Mouse (Mus musculus) stomach, embryonic 14.5 days (tissue): ENCODE measurements around the gene Rnd3. TPM values are rescaled to one million over a fixed set of nuclear protein-coding genes. Genes with fewer than 3 reads are reported as not detected.
A peak's percentile ranks its signal among the peaks of the same experiment; 100 is the strongest.

Source experiments
- ATAC-seq: fragments of 200-750 bp; cut with Nextera tagmentation; 2 replicates; pipeline ENCODE4 v1.8.0; 2017; ENCODE audit warnings: low read depth, moderate TSS enrichment; ENCODE audit not compliant: insufficient number of reproducible peaks, insufficient read depth, low FRiP score
- H3K27ac ChIP-seq: fragments of 300-500 bp; sonication (generic); 2 replicates; pipeline ENCODE4 v1.5.1; 2014; ENCODE audit warnings: mild to moderate bottlenecking, low read length, moderate library complexity, mixed read lengths
- H3K27me3 ChIP-seq: fragments of 300-500 bp; sonication (generic); 2 replicates; pipeline ENCODE4 v1.6.1; 2014; ENCODE audit warnings: low read length, control low read depth, mixed read lengths; ENCODE audit not compliant: control insufficient read depth, insufficient read depth
- H3K36me3 ChIP-seq: fragments of 300-500 bp; sonication (generic); 2 replicates; pipeline ENCODE4 v1.6.1; 2014; ENCODE audit warnings: mild to moderate bottlenecking, control low read depth, low read length, moderate library complexity, mixed read lengths; ENCODE audit not compliant: control insufficient read depth, insufficient read depth
- H3K4me1 ChIP-seq: fragments of 300-500 bp; sonication (generic); 2 replicates; pipeline ENCODE4 v1.6.1; 2014; ENCODE audit warnings: low read length, control low read depth, mixed read lengths; ENCODE audit not compliant: control insufficient read depth, insufficient read depth
- H3K4me2 ChIP-seq: fragments of 300-500 bp; sonication (generic); replicated peaks from 2 replicates; pipeline ENCODE4 v1.6.1; 2014; ENCODE audit warnings: low read depth, low read length, control low read depth
- H3K4me3 ChIP-seq: fragments of 300-500 bp; sonication (generic); 2 replicates; pipeline ENCODE4 v1.5.1; 2014; ENCODE audit warnings: low read depth, low read length, control low read depth
- H3K9ac ChIP-seq: fragments of 300-500 bp; sonication (generic); replicated peaks from 2 replicates; pipeline ENCODE4 v1.6.1; 2014; ENCODE audit warnings: low read depth, mild to moderate bottlenecking, control low read depth, low read length, moderate library complexity, mixed read lengths
- H3K9me3 ChIP-seq: fragments of 300-500 bp; sonication (generic); 2 replicates; pipeline ENCODE4 v1.6.1; 2016; ENCODE audit warnings: low read depth, low read length, control low read depth; ENCODE audit not compliant: control insufficient read depth
- WGBS: fragments of 180-500 bp; shearing (Covaris S2); extraction: QIAGEN DNeasy Blood & Tissue Kit; methylation state at CpG from one replicate; pipeline ENCODE4 v1.1.7; 2014; 5-methylcytosine and 5-hydroxymethylcytosine counted together
- polyA plus RNA-seq: library from polyadenylated mRNA; unstranded; fragments of >200 nt; fragmentation: Nextera tagmentation; extraction: Ambion mirVana; gene quantifications from 2 replicates; pipeline ENCODE4 v1.2.1, GENCODE M21; 2014

Rnd3 gene
- polyA plus RNA-seq, 1 experiment from 2014 or later, result 97.3 TPM

- Histone ChIP-seq H3K4me3 (no peak overlapping the region), H3K4me2 (no peak overlapping the region), H3K36me3 (no peaks in the 10 kb centered on the region), H3K9ac (no peak overlapping the region), H3K27me3 (no peaks in the 10 kb centered on the region), H3K27ac (no peak overlapping the region), H3K9me3 (no peaks in the 10 kb centered on the region), H3K4me1 (0 out of 2 replicates have a peak, but pooled peaks cover 4% of the 10 kb centered on the region)
- peak; percentile 58; the same call in 1 of the 2 replicates for ATAC-seq
- 31% methylated on average over 4 of the region's 4 CpGs for WGBS
Observed at GRCm38 (mm10) chr2:51101187-51101586, 47.7 kb downstream of the Rnd3 start.

DNA sequence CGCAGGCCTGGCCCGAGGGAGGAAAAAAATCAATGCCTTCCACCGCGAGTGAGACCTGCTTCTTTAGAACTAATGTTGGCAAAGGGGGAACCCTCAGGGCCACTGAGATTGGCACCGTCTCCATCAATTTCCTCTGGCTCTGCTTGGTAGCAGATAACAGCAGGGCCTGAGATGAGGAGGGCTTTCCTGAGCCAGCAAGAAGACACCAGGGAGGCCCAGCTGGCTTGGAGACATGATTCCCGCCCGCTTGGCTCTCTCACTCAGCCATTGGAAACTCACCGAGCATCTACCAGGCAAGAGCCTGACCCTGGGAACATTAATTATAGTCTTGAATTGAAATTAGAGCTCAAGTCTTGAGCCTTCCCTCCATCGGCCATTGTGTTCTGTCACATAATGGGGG lies 48.9 kb downstream of the Rnd3 start:
- no peak for ATAC-seq
- no peaks in the 10 kb centered on the region for H3K36me3 ChIP-seq
- H3K4me1 ChIP-seq, result 0 out of 2 replicates have a peak, but pooled peaks cover 4% of the 10 kb centered on the region
- H3K4me3 ChIP-seq, result no peak overlapping the region
- no peaks in the 10 kb centered on the region for H3K9me3 ChIP-seq
- H3K27me3 ChIP-seq, result no peaks in the 10 kb centered on the region
- no peak overlapping the region for H3K27ac ChIP-seq
- H3K4me2 ChIP-seq, result no peak overlapping the region
- H3K9ac ChIP-seq, result no peak overlapping the region
- 59% methylated on average over 9 of the region's 9 CpGs for WGBS

DNA sequence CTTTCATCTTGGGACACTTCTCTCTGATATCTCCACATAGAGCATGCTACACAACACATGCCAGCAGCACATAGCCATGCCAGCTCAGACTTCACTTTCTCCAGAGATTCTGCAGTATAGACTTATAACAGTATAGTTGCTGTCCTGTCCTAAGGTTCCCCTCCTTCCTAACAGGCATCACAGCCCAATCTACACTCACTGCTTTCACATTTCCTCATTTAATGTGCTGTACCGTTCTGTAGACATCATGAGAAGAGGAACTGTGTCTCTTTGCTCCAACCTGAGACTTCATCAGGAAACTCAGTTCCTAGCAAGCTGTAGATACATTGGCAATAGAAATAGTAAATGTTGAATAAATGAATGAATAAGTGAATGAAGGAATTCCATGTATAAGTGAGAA lies 49.7 kb downstream of the Rnd3 start:
- no peaks in the 10 kb centered on the region for H3K9me3 ChIP-seq
- no peak overlapping the region for H3K9ac ChIP-seq
- H3K4me1 ChIP-seq, result 0 out of 2 replicates have a peak, but pooled peaks cover 4% of the 10 kb centered on the region
- no peak overlapping the region for H3K27ac ChIP-seq
- H3K36me3 ChIP-seq, result no peaks in the 10 kb centered on the region
- H3K4me3 ChIP-seq, result no peak overlapping the region
- WGBS, result 77% methylated on average over 1 of the region's 1 CpGs
- no peak overlapping the region for H3K4me2 ChIP-seq
- no peak for ATAC-seq
- no peaks in the 10 kb centered on the region for H3K27me3 ChIP-seq

GRCm38 (mm10) chr2:51090688-51091087 lies 58.2 kb downstream of the Rnd3 start:
- ATAC-seq, result no peak
- Histone ChIP-seq H3K4me3 (no peak overlapping the region), H3K4me1 (peaks cover 3% of the 10 kb centered on the region; the same call in 1 of the 2 replicates), H3K9me3 (no peaks in the 10 kb centered on the region), H3K9ac (no peak overlapping the region), H3K36me3 (no peaks in the 10 kb centered on the region), H3K4me2 (no peak overlapping the region), H3K27ac (no peak overlapping the region), H3K27me3 (no peaks in the 10 kb centered on the region)
- 75% methylated on average over 7 of the region's 7 CpGs for WGBS

GRCm38 (mm10) chr2:51090049-51090448 lies 58.9 kb downstream of the Rnd3 start:
- 40% methylated on average over 8 of the region's 8 CpGs for WGBS
- peaks cover 3% of the 10 kb centered on the region; the same call in 1 of the 2 replicates for H3K4me1 ChIP-seq
- H3K36me3 ChIP-seq, result no peaks in the 10 kb centered on the region
- no peak overlapping the region for H3K4me3 ChIP-seq
- no peak overlapping the region for H3K27ac ChIP-seq
- H3K4me2 ChIP-seq, result no peak overlapping the region
- H3K9me3 ChIP-seq, result no peaks in the 10 kb centered on the region
- no peak for ATAC-seq
- H3K9ac ChIP-seq, result no peak overlapping the region
- H3K27me3 ChIP-seq, result no peaks in the 10 kb centered on the region

- no peaks in the 10 kb centered on the region for H3K9me3 ChIP-seq
- ATAC-seq, result no peak
- no peak overlapping the region for H3K4me2 ChIP-seq
- H3K4me1 ChIP-seq, result peaks cover 3% of the 10 kb centered on the region; the same call in 1 of the 2 replicates
- H3K27ac ChIP-seq, result no peak overlapping the region
- no peak overlapping the region for H3K4me3 ChIP-seq
- no peak overlapping the region for H3K9ac ChIP-seq
- WGBS, result 79% methylated on average over 11 of the region's 11 CpGs
- no peaks in the 10 kb centered on the region for H3K36me3 ChIP-seq
- H3K27me3 ChIP-seq, result no peaks in the 10 kb centered on the region
Observed at GRCm38 (mm10) chr2:51088843-51089573, 59.9 kb downstream of the Rnd3 start.

DNA sequence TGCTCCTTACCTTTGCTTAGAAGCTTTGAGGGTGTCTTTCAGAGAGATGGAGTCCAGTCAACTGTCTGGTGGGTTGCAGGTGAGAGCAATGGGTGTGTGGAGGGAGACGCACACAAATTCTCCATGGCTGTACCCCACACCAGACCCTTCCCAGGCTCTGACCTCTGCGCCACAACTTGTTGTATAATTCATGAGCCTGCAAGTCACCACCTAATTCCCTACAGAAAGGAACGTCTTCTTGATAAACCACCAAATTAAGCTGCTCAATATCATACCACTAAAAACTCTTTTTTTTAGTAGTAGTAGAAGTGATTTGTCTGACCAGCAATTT lies 60.8 kb downstream of the Rnd3 start:
- no peak overlapping the region for H3K4me2 ChIP-seq
- no peaks in the 10 kb centered on the region for H3K36me3 ChIP-seq
- 91% methylated on average over 3 of the region's 3 CpGs for WGBS
- no peak for ATAC-seq
- H3K4me3 ChIP-seq, result no peak overlapping the region
- no peak overlapping the region for H3K27ac ChIP-seq
- H3K9me3 ChIP-seq, result no peaks in the 10 kb centered on the region
- H3K4me1 ChIP-seq, result peaks cover 3% of the 10 kb centered on the region; the same call in 1 of the 2 replicates
- no peaks in the 10 kb centered on the region for H3K27me3 ChIP-seq
- H3K9ac ChIP-seq, result no peak overlapping the region

DNA sequence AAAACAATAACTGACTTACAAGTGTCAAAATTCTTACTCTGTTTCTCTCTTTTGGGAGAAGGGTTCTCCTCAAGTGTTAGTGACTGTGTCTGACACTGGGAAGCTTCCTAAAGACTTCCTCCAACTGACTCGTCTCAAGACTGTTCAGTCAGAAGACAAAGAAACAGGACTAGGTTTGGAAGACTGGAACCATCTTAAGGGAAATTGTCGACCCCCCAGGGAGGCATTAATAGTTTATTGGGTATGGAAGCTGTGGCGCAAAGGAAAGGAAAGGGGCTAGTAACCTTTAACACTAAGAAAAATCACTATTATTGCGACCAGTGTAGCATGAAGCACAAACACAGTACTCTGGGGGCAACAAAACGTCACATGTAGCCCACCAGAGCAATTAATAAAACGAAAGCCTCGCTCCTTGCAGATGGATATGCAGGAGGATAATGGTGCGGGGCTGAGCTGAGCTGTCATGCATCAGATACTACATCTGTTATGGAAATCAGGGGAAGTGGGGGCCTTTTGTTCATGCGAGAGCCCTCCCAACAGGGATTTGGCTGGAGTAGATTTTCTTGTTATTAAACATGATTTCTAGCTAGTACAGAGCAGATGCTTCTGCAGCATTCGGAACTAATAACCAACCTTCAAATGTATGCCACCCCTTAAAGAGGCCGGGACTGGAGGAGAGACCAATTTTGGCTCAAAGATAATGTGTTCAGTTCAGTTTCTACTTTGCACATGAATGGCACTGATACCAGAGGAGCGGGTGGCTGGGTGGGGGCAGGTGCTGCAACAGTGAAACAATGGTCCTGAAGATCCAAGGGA lies 61.4 kb downstream of the Rnd3 start:
- H3K9me3 ChIP-seq, result no peaks in the 10 kb centered on the region
- 63% methylated on average over 12 of the region's 12 CpGs for WGBS
- H3K4me3 ChIP-seq, result no peak overlapping the region
- peaks cover 3% of the 10 kb centered on the region; the same call in 1 of the 2 replicates for H3K4me1 ChIP-seq
- H3K36me3 ChIP-seq, result no peaks in the 10 kb centered on the region
- ATAC-seq, result no peak
- H3K4me2 ChIP-seq, result no peak overlapping the region
- no peaks in the 10 kb centered on the region for H3K27me3 ChIP-seq
- no peak overlapping the region for H3K9ac ChIP-seq
- H3K27ac ChIP-seq, result no peak overlapping the region
